Mouse (Mus musculus): ENCODE measurements around the gene Tex14.

GRCm38 (mm10) chr11:87460566-87460965, 55.7 kb downstream of the Tex14 start:
- no peak for TF ChIP-seq EP300 (IDR thresholded peaks at IDR 0.05; ENCODE audit: low read depth in 1 of 2, low read length in 2 of 2)
- TF ChIP-seq RCOR1 (IDR thresholded peaks at IDR 0.05; ENCODE audit: low read depth, low read length) = no peak
- no peak for TF ChIP-seq UBTF (IDR thresholded peaks at IDR 0.05; ENCODE audit: borderline replicate concordance, insufficient read depth, low read depth, low read length)
- TF ChIP-seq ETS1 (IDR thresholded peaks at IDR 0.05; ENCODE audit: low read depth, low read length) = no peak
- TF ChIP-seq TBP (IDR thresholded peaks at IDR 0.05; ENCODE audit: low read depth, low read length) = no peak
- no peak for TF ChIP-seq NRF1 (IDR thresholded peaks at IDR 0.05; ENCODE audit: insufficient read depth, low read depth, low read length, poor library complexity, severe bottlenecking)
- TF ChIP-seq E2F4 (IDR thresholded peaks at IDR 0.05; ENCODE audit: borderline replicate concordance, low read depth, low read length) = no peak
- TF ChIP-seq ZC3H11A (IDR thresholded peaks at IDR 0.05; ENCODE audit: low read depth, low read length) = no peak
- no peak for TF ChIP-seq CTCF (IDR thresholded peaks at IDR 0.05 in 2 of 3, conservative IDR thresholded peaks at IDR 0.05 in 1 of 3; ENCODE audit: control insufficient read depth in 1 of 3, insufficient read depth in 1 of 3, low read depth in 2 of 3, low read length in 3 of 3, poor library complexity in 1 of 3, severe bottlenecking in 1 of 3)
- TF ChIP-seq CHD2 (IDR thresholded peaks at IDR 0.05; ENCODE audit: low read length) = no peak
- no peak for TF ChIP-seq POLR2AphosphoS5 (IDR thresholded peaks at IDR 0.05; ENCODE audit: borderline replicate concordance, low read depth, low read length)
